Mouse (Mus musculus) MEL (cell line): ENCODE data around the gene Hspb1. TPM values are rescaled to one million over a fixed set of nuclear protein-coding genes. Genes with fewer than 3 reads are reported as not detected.

Source experiments
- DNase-seq: peaks from one replicate; pipeline ENCODE4 v3.0.0; 2011; ENCODE audit warnings: low read depth, low spot score
- H3K27ac ChIP-seq: 2 replicates; pipeline ENCODE4 v1.5.1; 2012; ENCODE audit warnings: low read depth, mild to moderate bottlenecking, control low read depth, low read length, moderate library complexity; ENCODE audit not compliant: control insufficient read depth
- H3K27me3 ChIP-seq, 2 experiments: fragments of 150-350 bp in 1 of 2; sonication (generic) in 1 of 2; 2 replicates each; pipeline ENCODE4 v1.6.1; 2012; ENCODE audit warnings: low read length in 2 of 2, mild to moderate bottlenecking in 2 of 2, improper control_type of control experiment in 1 of 2, moderate library complexity in 1 of 2; ENCODE audit not compliant: insufficient read depth in 2 of 2, control insufficient read depth in 1 of 2
- H3K36me3 ChIP-seq, 2 experiments: 2 replicates each; pipeline ENCODE4 v1.6.1; 2012 to 2014; ENCODE audit warnings: low read length in 2 of 2, improper control_type of control experiment in 1 of 2, inconsistent platforms in 1 of 2, mild to moderate bottlenecking in 1 of 2; ENCODE audit not compliant: insufficient read depth in 2 of 2, control insufficient read depth in 1 of 2
- H3K4me1 ChIP-seq, 2 experiments: fragments of 150-350 bp in 1 of 2; sonication (generic) in 1 of 2; 2 replicates each; pipeline ENCODE4 v1.6.1; 2012; ENCODE audit warnings: low read length in 2 of 2, improper control_type of control experiment in 1 of 2, mild to moderate bottlenecking in 1 of 2; ENCODE audit not compliant: insufficient read depth in 2 of 2, control insufficient read depth in 1 of 2
- H3K4me3 ChIP-seq, 2 experiments: fragments of 150-350 bp in 1 of 2; sonication (generic) in 1 of 2; 2 replicates each; pipeline ENCODE4 v1.5.1; 2012; ENCODE audit warnings: low read depth in 2 of 2, low read length in 2 of 2, mild to moderate bottlenecking in 2 of 2, moderate library complexity in 2 of 2, control low read depth in 1 of 2, improper control_type of control experiment in 1 of 2; ENCODE audit not compliant: control insufficient read depth in 1 of 2, insufficient read depth in 1 of 2
- H3K79me2 ChIP-seq: 2 replicates; pipeline ENCODE4 v1.6.1; 2012; ENCODE audit warnings: mild to moderate bottlenecking, low read length, moderate library complexity; ENCODE audit not compliant: control insufficient read depth, poor library complexity, insufficient read depth
- H3K9ac ChIP-seq: 2 replicates; pipeline ENCODE4 v1.6.1; 2012; ENCODE audit warnings: low read depth, mild to moderate bottlenecking, control low read depth, low read length, moderate library complexity; ENCODE audit not compliant: control insufficient read depth, poor library complexity, severe bottlenecking
- H3K9me3 ChIP-seq: fragments of 150-350 bp; sonication (generic); replicated peaks from 2 replicates; pipeline ENCODE4 v1.6.1; 2012; ENCODE audit warnings: mild to moderate bottlenecking, low read length, improper control_type of control experiment, moderate library complexity; ENCODE audit not compliant: insufficient read depth
- CHD1 ChIP-seq: IDR thresholded peaks from 2 replicates; pipeline ENCODE4 v1.6.1; 2012; ENCODE audit warnings: low read depth, mild to moderate bottlenecking, inconsistent platforms, low read length, improper control_type of control experiment
- CTCF ChIP-seq, 3 experiments: IDR thresholded peaks in 2 of 3; conservative IDR thresholded peaks in 1 of 3; 2 replicates each; pipeline ENCODE4 v1.5.1; 2011 to 2012; ENCODE audit warnings: low read length in 3 of 3, low read depth in 2 of 3, mild to moderate bottlenecking in 2 of 3, improper control_type of control experiment in 1 of 3, inconsistent platforms in 1 of 3, mixed read lengths in 1 of 3, moderate library complexity in 1 of 3; ENCODE audit not compliant: control insufficient read depth in 1 of 3, insufficient read depth in 1 of 3, poor library complexity in 1 of 3, severe bottlenecking in 1 of 3
- E2F4 ChIP-seq: IDR thresholded peaks from 2 replicates; pipeline ENCODE4 v1.6.1; 2011; ENCODE audit warnings: low read depth, low read length, improper control_type of control experiment, borderline replicate concordance
- ETS1 ChIP-seq: IDR thresholded peaks from 2 replicates; pipeline ENCODE4 v1.6.1; 2012; ENCODE audit warnings: low read depth, mild to moderate bottlenecking, inconsistent platforms, low read length, improper control_type of control experiment, moderate library complexity
- GABPA ChIP-seq: IDR thresholded peaks from 2 replicates; pipeline ENCODE4 v1.6.1; 2012; ENCODE audit warnings: low read depth, mild to moderate bottlenecking, inconsistent platforms, low read length, improper control_type of control experiment, moderate library complexity
- HCFC1 ChIP-seq: IDR thresholded peaks from 2 replicates; pipeline ENCODE4 v1.6.1; 2012; ENCODE audit warnings: low read depth, mild to moderate bottlenecking, inconsistent platforms, low read length, improper control_type of control experiment, moderate library complexity
- KAT2A ChIP-seq: conservative IDR thresholded peaks from 2 replicates; pipeline ENCODE4 v1.6.1; 2012; ENCODE audit warnings: low read depth, low read length, improper control_type of control experiment, inconsistent platforms
- MAX ChIP-seq: IDR thresholded peaks from 2 replicates; pipeline ENCODE4 v1.6.1; 2011; ENCODE audit warnings: low read length, improper control_type of control experiment
- MAZ ChIP-seq: IDR thresholded peaks from 2 replicates; pipeline ENCODE4 v1.6.1; 2012; ENCODE audit warnings: low read depth, mild to moderate bottlenecking, inconsistent platforms, low read length, improper control_type of control experiment
- MEF2A ChIP-seq: IDR thresholded peaks from 2 replicates; pipeline ENCODE4 v1.6.1; 2014; ENCODE audit warnings: low read depth, mild to moderate bottlenecking, inconsistent platforms, low read length, improper control_type of control experiment; ENCODE audit not compliant: poor library complexity, insufficient replicate concordance, severe bottlenecking; ENCODE audit errors: extremely low read depth
- MYC ChIP-seq: IDR thresholded peaks from 2 replicates; pipeline ENCODE4 v1.6.1; 2011; ENCODE audit warnings: low read depth, mild to moderate bottlenecking, low read length, improper control_type of control experiment, moderate library complexity
- NELFE ChIP-seq: IDR thresholded peaks from 2 replicates; pipeline ENCODE4 v1.6.1; 2011; ENCODE audit warnings: low read depth, low read length, improper control_type of control experiment
- NRF1 ChIP-seq: IDR thresholded peaks from 2 replicates; pipeline ENCODE4 v1.6.1; 2014; ENCODE audit warnings: low read depth, mild to moderate bottlenecking, inconsistent platforms, low read length, improper control_type of control experiment, moderate library complexity; ENCODE audit not compliant: poor library complexity, insufficient read depth, severe bottlenecking
- POLR2AphosphoS5 ChIP-seq: IDR thresholded peaks from 2 replicates; pipeline ENCODE4 v1.6.1; 2012; ENCODE audit warnings: low read depth, borderline replicate concordance, mild to moderate bottlenecking, inconsistent platforms, low read length, moderate library complexity, mixed read lengths
- RAD21 ChIP-seq: IDR thresholded peaks from 2 replicates; pipeline ENCODE4 v1.6.1; 2011; ENCODE audit warnings: mild to moderate bottlenecking, low read depth, low read length, improper control_type of control experiment
- SIN3A ChIP-seq: IDR thresholded peaks from 2 replicates; pipeline ENCODE4 v1.6.1; 2012; ENCODE audit warnings: low read length, improper control_type of control experiment, inconsistent platforms
- SMC3 ChIP-seq: IDR thresholded peaks from 2 replicates; pipeline ENCODE4 v1.6.1; 2011; ENCODE audit warnings: low read depth, low read length, improper control_type of control experiment
- TAL1 ChIP-seq: IDR thresholded peaks from 2 replicates; pipeline ENCODE4 v1.6.1; 2012; ENCODE audit warnings: mild to moderate bottlenecking, inconsistent platforms, low read length, moderate library complexity, mixed read lengths
- TCF12 ChIP-seq: IDR thresholded peaks from 2 replicates; pipeline ENCODE4 v1.6.1; 2014; ENCODE audit warnings: low read depth, mild to moderate bottlenecking, inconsistent platforms, low read length, improper control_type of control experiment, moderate library complexity
- UBTF ChIP-seq: IDR thresholded peaks from 2 replicates; pipeline ENCODE4 v1.6.1; 2012; ENCODE audit warnings: low read depth, mild to moderate bottlenecking, inconsistent platforms, low read length, improper control_type of control experiment, moderate library complexity, borderline replicate concordance; ENCODE audit not compliant: insufficient read depth
- USF2 ChIP-seq, 2 experiments: IDR thresholded peaks; 2 replicates each; pipeline ENCODE4 v1.6.1; 2011 to 2012; ENCODE audit warnings: improper control_type of control experiment in 2 of 2, low read length in 2 of 2, borderline replicate concordance in 1 of 2, inconsistent platforms in 1 of 2, low read depth in 1 of 2, mild to moderate bottlenecking in 1 of 2; ENCODE audit not compliant: insufficient read depth in 1 of 2
- ZNF384 ChIP-seq: IDR thresholded peaks from 2 replicates; pipeline ENCODE4 v1.6.1; 2012; ENCODE audit warnings: low read depth, mild to moderate bottlenecking, inconsistent platforms, low read length, improper control_type of control experiment
- polyA plus RNA-seq, 2 experiments: library from polyadenylated mRNA; stranded (reverse) in 1 of 2; unstranded in 1 of 2; fragments of >175 nt in 1 of 2; fragments of >200 nt in 1 of 2; gene quantifications; 2 replicates each; pipeline versions ENCODE4 v1.2.1 to v1.2.4; 2012; ENCODE audit warnings: low replicate concordance in 2 of 2, low read depth in 1 of 2; ENCODE audit not compliant: insufficient read length in 2 of 2, insufficient read depth in 1 of 2, missing spikeins in 1 of 2
- total RNA-seq: library from RNA; depleted of rRNA; stranded (reverse); fragments of 300-350 nt; gene quantifications from 2 replicates; pipeline ENCODE4 v1.2.3, GENCODE M21; 2012

The Hspb1 gene
- total and polyA plus RNA-seq, 3 experiments: not detected

GRCm38 (mm10) chr5:135892589-135893351 is 5.1 kb downstream of the Hspb1 start:
- H3K9ac ChIP-seq: no peak overlapping the region

GRCm38 (mm10) chr5:135894958-135895357 is 7.2 kb downstream of the Hspb1 start:
- TF ChIP-seq NELFE (no peak), CHD1 (no peak), RAD21 (no peak), SMC3 (no peak), ETS1 (no peak), ZNF384 (no peak), CTCF (IDR thresholded peaks at IDR 0.05 in 2 of 3, conservative IDR thresholded peaks at IDR 0.05 in 1 of 3; ENCODE audit: control insufficient read depth in 1 of 3, insufficient read depth in 1 of 3, low read depth in 2 of 3, low read length in 3 of 3, poor library complexity in 1 of 3, severe bottlenecking in 1 of 3) (no peak)
- Histone ChIP-seq H3K9me3 (no peaks in the 10 kb centered on the region), H3K4me1 (no peaks in the 10 kb centered on the region), H3K79me2 (no peaks in the 10 kb centered on the region), H3K9ac (no peak overlapping the region), H3K27ac (no peak overlapping the region), H3K27me3 (no peaks in the 10 kb centered on the region), H3K36me3 (no peaks in the 10 kb centered on the region), H3K4me3 (no peak overlapping the region)
- DNase-seq: no peak

More at GRCm38 (mm10) chr5:135892589-135893351, 5.1 kb downstream of the Hspb1 start:
- H3K4me3 ChIP-seq: no peak overlapping the region
- no peaks in the 10 kb centered on the region for H3K36me3 ChIP-seq
- H3K27me3 ChIP-seq: no peaks in the 10 kb centered on the region; a peak in 1 of 4 replicates
- no peak overlapping the region for H3K27ac ChIP-seq
- no peaks in the 10 kb centered on the region for H3K9me3 ChIP-seq
- H3K4me1 ChIP-seq: no peaks in the 10 kb centered on the region
- no peak for TF ChIP-seq ETS1
- no peak for TF ChIP-seq CTCF (IDR thresholded peaks at IDR 0.05 in 2 of 3, conservative IDR thresholded peaks at IDR 0.05 in 1 of 3; ENCODE audit: control insufficient read depth in 1 of 3, insufficient read depth in 1 of 3, low read depth in 2 of 3, low read length in 3 of 3, poor library complexity in 1 of 3, severe bottlenecking in 1 of 3)
- TF ChIP-seq MAZ: no peak
- TF ChIP-seq MAX: no peak
- TF ChIP-seq USF2 (IDR thresholded peaks at IDR 0.05; ENCODE audit: borderline replicate concordance in 1 of 2, insufficient read depth in 1 of 2, low read depth in 1 of 2, low read length in 2 of 2): no peak
- TF ChIP-seq MEF2A: no peak
- no peak for TF ChIP-seq NRF1
- TF ChIP-seq SMC3: no peak
- no peak for TF ChIP-seq POLR2AphosphoS5
- TF ChIP-seq HCFC1: no peak
- TF ChIP-seq TCF12: no peak
- TF ChIP-seq TAL1: no peak
- no peak for TF ChIP-seq GABPA
- TF ChIP-seq UBTF: no peak
- no peak for TF ChIP-seq MYC
- no peak for TF ChIP-seq KAT2A
- TF ChIP-seq E2F4: no peak
- no peak for TF ChIP-seq SIN3A
- TF ChIP-seq ZNF384: no peak
- TF ChIP-seq, all 39 proteins: peak for 0
- no peaks in the 10 kb centered on the region for H3K79me2 ChIP-seq
- DNase-seq: no peak
